Mouse (Mus musculus): ENCODE results near the gene Cnksr2. TPM values are rescaled to one million over a fixed set of nuclear protein-coding genes. Genes with fewer than 3 reads are reported as not detected.

Gene Cnksr2
- polyA plus RNA-seq, 1 experiment from 2014 or later: 0.34 TPM

GRCm38 (mm10) chrX:157817571-157818206, 225.4 kb downstream of the Cnksr2 start:
- Histone ChIP-seq H3K27me3 (ENCODE audit: control insufficient read depth, insufficient read depth, low read length) (no peaks in the 10 kb centered on the region), H3K4me1 (replicated peaks; ENCODE audit: control insufficient read depth, insufficient read depth) (no peaks in the 10 kb centered on the region), H3K9ac (ENCODE audit: low read length) (no peak overlapping the region), H3K4me2 (replicated peaks; ENCODE audit: low read depth) (peak overlapping the region; percentile 45), H3K9me3 (ENCODE audit: control insufficient read depth, low read length) (no peaks in the 10 kb centered on the region), H3K27ac (replicated peaks) (no peak overlapping the region), H3K4me3 (ENCODE audit: low read depth, low read length) (peak overlapping the region; percentile 21), H3K36me3 (ENCODE audit: control insufficient read depth, insufficient read depth, low read length) (no peaks in the 10 kb centered on the region)
- ATAC-seq (ENCODE audit: low FRiP score, low TSS enrichment) (0 out of 2 replicates have a peak, but pooled peaks have one; percentile 26), DNase-seq (ENCODE audit: low spot score) (peak; percentile 25)
- 22% methylated on average over 28 of the region's 31 CpGs for WGBS
- TF ChIP-seq EP300 (optimal IDR thresholded peaks at IDR 0.05) (no peak), CTCF (IDR thresholded peaks at IDR 0.05; ENCODE audit: low read depth) (no peak)

- Histone ChIP-seq H3K4me1 (replicated peaks; ENCODE audit: control insufficient read depth, insufficient read depth) (no peaks in the 10 kb centered on the region), H3K4me3 (ENCODE audit: low read depth, low read length) (no peak overlapping the region), H3K4me2 (replicated peaks; ENCODE audit: low read depth) (no peak overlapping the region), H3K9me3 (ENCODE audit: control insufficient read depth, low read length) (no peaks in the 10 kb centered on the region), H3K36me3 (ENCODE audit: control insufficient read depth, insufficient read depth, low read length) (no peaks in the 10 kb centered on the region), H3K9ac (ENCODE audit: low read length) (no peak overlapping the region), H3K27me3 (ENCODE audit: control insufficient read depth, insufficient read depth, low read length) (no peaks in the 10 kb centered on the region), H3K27ac (replicated peaks) (no peak overlapping the region)
- DNase-seq (ENCODE audit: low spot score) (no peak), ATAC-seq (ENCODE audit: low FRiP score, low TSS enrichment) (no peak)
- 75% methylated on average over 1 of the region's 1 CpGs for WGBS
- TF ChIP-seq CTCF (IDR thresholded peaks at IDR 0.05; ENCODE audit: low read depth) (no peak), EP300 (optimal IDR thresholded peaks at IDR 0.05) (no peak)
Measured at GRCm38 (mm10) chrX:157809721-157810120, 233.4 kb downstream of the Cnksr2 start.

GRCm38 (mm10) chrX:157801669-157802068, 241.4 kb downstream of the Cnksr2 start:
- Histone ChIP-seq H3K4me3 (ENCODE audit: low read depth, low read length) (no peak overlapping the region), H3K27ac (replicated peaks) (no peak overlapping the region), H3K9me3 (ENCODE audit: control insufficient read depth, low read length) (no peaks in the 10 kb centered on the region), H3K27me3 (ENCODE audit: control insufficient read depth, insufficient read depth, low read length) (no peaks in the 10 kb centered on the region), H3K4me1 (replicated peaks; ENCODE audit: control insufficient read depth, insufficient read depth) (no peaks in the 10 kb centered on the region), H3K9ac (ENCODE audit: low read length) (no peak overlapping the region), H3K36me3 (ENCODE audit: control insufficient read depth, insufficient read depth, low read length) (no peaks in the 10 kb centered on the region), H3K4me2 (replicated peaks; ENCODE audit: low read depth) (no peak overlapping the region)
- TF ChIP-seq EP300 (optimal IDR thresholded peaks at IDR 0.05): no peak
- TF ChIP-seq CTCF (IDR thresholded peaks at IDR 0.05; ENCODE audit: low read depth): no peak
- WGBS: 86% methylated on average over 2 of the region's 2 CpGs
- DNase-seq (ENCODE audit: low spot score) (no peak), ATAC-seq (ENCODE audit: low FRiP score, low TSS enrichment) (no peak)

Other genes with a start within 250 kb of the Cnksr2 start
- gene Klhl34, start 224.9 kb downstream of the Cnksr2 start, polyA plus RNA-seq (2015; fragmentation: Nextera tagmentation; extraction: Ambion mirVana): 0.05 and 0.16 TPM in 2 replicates

Data from stomach, postnatal 0 days (tissue).